Mouse (Mus musculus) embryonic facial prominence, embryonic 15.5 days (tissue): Measurements from ENCODE around the gene Tob2. TPM values are rescaled to one million over a fixed set of nuclear protein-coding genes. Genes with fewer than 3 reads are reported as not detected.
A peak's percentile ranks its signal among the peaks of the same experiment; 100 is the strongest.

Experiments
- ATAC-seq: fragments of 200-750 bp; cut with Nextera tagmentation; 2 replicates; pipeline ENCODE4 v1.8.0; 2017; ENCODE audit warnings: low read depth, moderate TSS enrichment; ENCODE audit not compliant: insufficient number of reproducible peaks, low FRiP score, low TSS enrichment
- H3K27ac ChIP-seq: fragments of 300-500 bp; sonication (generic); replicated peaks from 2 replicates; pipeline ENCODE4 v1.5.1; 2015; ENCODE audit warnings: mild to moderate bottlenecking, inconsistent platforms
- H3K27me3 ChIP-seq: fragments of 300-500 bp; sonication (generic); 2 replicates; pipeline ENCODE4 v1.6.1; 2015; ENCODE audit warnings: inconsistent platforms
- H3K36me3 ChIP-seq: fragments of 300-500 bp; sonication (generic); 2 replicates; pipeline ENCODE4 v1.6.1; 2015; ENCODE audit warnings: mild to moderate bottlenecking, inconsistent platforms
- H3K4me1 ChIP-seq: fragments of 300-500 bp; sonication (generic); 2 replicates; pipeline ENCODE4 v1.6.1; 2015; ENCODE audit warnings: inconsistent platforms
- H3K4me2 ChIP-seq: fragments of 300-500 bp; sonication (generic); replicated peaks from 2 replicates; pipeline ENCODE4 v1.6.1; 2015; ENCODE audit warnings: mild to moderate bottlenecking, inconsistent platforms
- H3K4me3 ChIP-seq: fragments of 300-500 bp; sonication (generic); replicated peaks from 2 replicates; pipeline ENCODE4 v1.5.1; 2015; ENCODE audit warnings: mild to moderate bottlenecking, inconsistent platforms
- H3K9ac ChIP-seq: fragments of 300-500 bp; sonication (generic); 2 replicates; pipeline ENCODE4 v1.6.1; 2015; ENCODE audit warnings: inconsistent platforms
- H3K9me3 ChIP-seq: fragments of 300-500 bp; sonication (generic); replicated peaks from 2 replicates; pipeline ENCODE4 v1.6.1; 2016; ENCODE audit warnings: inconsistent platforms
- WGBS: fragments of 180-500 bp; shearing (Covaris S2); methylation state at CpG from one replicate; pipeline ENCODE4 v1.1.7; 2015; 5-methylcytosine and 5-hydroxymethylcytosine counted together
- polyA plus RNA-seq: library from polyadenylated mRNA; unstranded; fragments of >200 nt; fragmentation: Nextera tagmentation; extraction: Ambion mirVana; gene quantifications from 2 replicates; pipeline ENCODE4 v1.2.1, GENCODE M21; 2015

Tob2 gene
- polyA plus RNA-seq, 1 experiment from 2014 or later: 33.8 TPM

- peaks cover 65% of the 10 kb centered on the region for H3K4me1 ChIP-seq
- 62% methylated on average over 2 of the region's 2 CpGs for WGBS
- no peak overlapping the region for H3K4me2 ChIP-seq
Observed at GRCm38 (mm10) chr15:81808799-81809198, 49.8 kb downstream of the Tob2 start.

GRCm38 (mm10) chr15:81806621-81807404 lies 51.8 kb downstream of the Tob2 start:
- no peak for ATAC-seq
- Histone ChIP-seq H3K4me2 (no peak overlapping the region), H3K36me3 (no peaks in the 10 kb centered on the region), H3K4me1 (peaks cover 66% of the 10 kb centered on the region), H3K27me3 (no peaks in the 10 kb centered on the region), H3K4me3 (no peak overlapping the region), H3K9ac (no peak overlapping the region), H3K9me3 (no peaks in the 10 kb centered on the region), H3K27ac (no peak overlapping the region)
- WGBS: 71% methylated on average over 4 of the region's 4 CpGs

More at GRCm38 (mm10) chr15:81808799-81809198, 49.8 kb downstream of the Tob2 start:
- no peaks in the 10 kb centered on the region for H3K27me3 ChIP-seq
- no peak overlapping the region for H3K9ac ChIP-seq
- no peaks in the 10 kb centered on the region for H3K9me3 ChIP-seq
- H3K4me3 ChIP-seq: no peak overlapping the region
- 0 out of 2 replicates have a peak overlapping the region, but pooled peaks have one; percentile 97 for H3K27ac ChIP-seq
- no peak for ATAC-seq
- H3K36me3 ChIP-seq: no peaks in the 10 kb centered on the region

DNA sequence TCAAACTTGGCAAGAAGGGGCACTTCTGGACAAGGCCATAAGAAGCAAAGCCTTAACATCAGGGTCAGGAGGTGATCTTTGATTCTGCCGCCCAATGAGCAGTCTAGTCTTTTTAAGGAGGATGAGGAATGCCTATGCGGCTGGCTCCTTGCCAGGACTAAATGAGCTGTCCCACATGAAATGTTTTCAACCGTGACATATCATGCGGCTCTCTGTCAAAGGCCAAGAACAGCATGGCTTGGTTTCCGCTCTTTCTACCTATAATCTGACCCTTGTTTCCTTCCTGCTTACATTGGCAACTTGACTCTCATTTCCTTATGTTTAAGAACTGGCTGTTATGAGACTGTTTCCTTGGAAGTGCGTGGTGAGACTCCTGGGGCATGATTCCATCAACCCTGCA lies 53.0 kb downstream of the Tob2 start:
- no peak overlapping the region for H3K4me2 ChIP-seq
- no peaks in the 10 kb centered on the region for H3K36me3 ChIP-seq
- 30% methylated on average over 6 of the region's 6 CpGs for WGBS
- H3K27me3 ChIP-seq: no peaks in the 10 kb centered on the region
- no peak overlapping the region for H3K4me3 ChIP-seq
- peak overlapping the region; percentile 84 for H3K27ac ChIP-seq
- H3K4me1 ChIP-seq: peaks cover 65% of the 10 kb centered on the region
- H3K9ac ChIP-seq: no peak overlapping the region
- no peak for ATAC-seq
- H3K9me3 ChIP-seq: no peaks in the 10 kb centered on the region

DNA sequence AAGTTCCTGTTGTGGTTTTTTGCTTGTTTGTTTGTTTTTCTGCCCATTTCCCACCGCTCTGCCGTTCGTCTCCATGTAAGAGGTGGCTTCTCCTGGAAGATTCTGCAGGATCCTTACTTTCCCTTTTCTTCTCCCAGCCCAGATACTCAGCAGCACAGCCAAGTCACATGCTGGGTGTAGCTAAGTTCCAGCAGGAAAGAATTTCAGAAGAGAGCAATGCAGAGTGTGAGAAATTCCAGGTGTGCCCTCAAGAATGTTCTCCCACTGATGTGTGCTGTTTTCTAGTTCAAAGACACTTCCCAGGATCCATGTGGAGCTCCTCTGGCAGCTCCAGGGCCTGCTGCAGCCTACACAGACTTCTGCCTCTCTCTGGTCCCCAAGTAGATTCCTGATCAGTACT lies 53.7 kb downstream of the Tob2 start:
- no peak overlapping the region for H3K4me3 ChIP-seq
- H3K4me2 ChIP-seq: no peak overlapping the region
- peaks cover 61% of the 10 kb centered on the region for H3K4me1 ChIP-seq
- H3K36me3 ChIP-seq: no peaks in the 10 kb centered on the region
- H3K27me3 ChIP-seq: no peaks in the 10 kb centered on the region
- no peak overlapping the region for H3K9ac ChIP-seq
- WGBS: 59% methylated on average over 3 of the region's 3 CpGs
- ATAC-seq: no peak
- H3K27ac ChIP-seq: peak overlapping the region; percentile 84
- no peaks in the 10 kb centered on the region for H3K9me3 ChIP-seq

DNA sequence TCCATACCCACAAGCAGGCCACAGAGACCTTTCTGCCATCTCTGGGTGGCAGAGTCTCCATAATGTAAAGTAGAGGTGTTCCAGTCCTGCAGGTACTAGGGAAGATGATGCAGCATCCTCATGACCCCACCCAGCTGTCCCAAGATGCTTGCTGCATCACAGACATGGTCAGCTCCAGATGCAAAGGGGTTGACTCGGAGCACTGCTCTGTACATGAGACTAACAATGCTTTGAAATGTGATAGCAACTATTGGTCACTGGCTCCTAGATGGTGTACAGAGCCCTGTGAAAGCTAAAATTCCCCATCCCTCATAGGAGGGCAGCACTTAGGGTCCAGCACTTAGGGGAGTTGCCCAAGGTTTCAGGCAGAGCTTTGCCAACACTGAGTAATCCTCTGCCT lies 54.4 kb downstream of the Tob2 start:
- no peak overlapping the region for H3K9ac ChIP-seq
- H3K4me1 ChIP-seq: peaks cover 53% of the 10 kb centered on the region
- no peak for ATAC-seq
- no peaks in the 10 kb centered on the region for H3K27me3 ChIP-seq
- peak overlapping the region; percentile 84; the same call in 1 of the 2 replicates for H3K27ac ChIP-seq
- 44% methylated on average over 1 of the region's 1 CpGs for WGBS
- H3K4me3 ChIP-seq: no peak overlapping the region
- H3K9me3 ChIP-seq: no peaks in the 10 kb centered on the region
- H3K4me2 ChIP-seq: peak overlapping the region; percentile 71
- no peaks in the 10 kb centered on the region for H3K36me3 ChIP-seq

DNA sequence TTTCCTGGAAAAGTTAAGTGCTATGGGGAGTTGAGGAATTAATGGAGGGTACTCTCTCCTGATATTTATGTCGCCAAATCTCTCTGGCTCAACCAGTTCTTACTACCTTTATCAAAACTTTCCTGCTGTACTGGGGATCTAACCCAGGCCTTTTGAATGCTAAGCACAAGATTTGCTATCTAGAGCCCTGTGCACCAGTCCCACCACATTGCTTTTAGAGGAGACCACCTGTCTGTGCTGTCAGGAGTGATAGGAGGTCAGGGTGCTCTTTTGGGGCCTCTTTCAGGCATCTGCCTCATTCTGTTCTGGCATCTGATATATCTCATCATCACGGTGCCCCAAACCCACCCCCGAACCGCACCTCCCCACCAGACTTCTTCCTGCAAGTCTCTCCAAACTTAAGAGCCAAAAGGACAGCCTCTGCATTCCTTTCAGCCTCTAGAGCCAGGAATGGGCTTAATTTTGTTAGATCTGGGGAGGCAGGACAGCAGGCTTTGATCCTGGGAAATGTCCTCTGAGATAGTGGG lies 55.1 kb downstream of the Tob2 start:
- WGBS: 50% methylated on average over 4 of the region's 4 CpGs
- Histone ChIP-seq H3K27me3 (no peaks in the 10 kb centered on the region), H3K9ac (no peak overlapping the region), H3K9me3 (no peaks in the 10 kb centered on the region), H3K4me1 (peaks cover 48% of the 10 kb centered on the region), H3K4me2 (peak overlapping the region; percentile 71), H3K27ac (peak overlapping the region; percentile 84), H3K36me3 (no peaks in the 10 kb centered on the region), H3K4me3 (peak overlapping the region; percentile 42)
- no peak for ATAC-seq

DNA sequence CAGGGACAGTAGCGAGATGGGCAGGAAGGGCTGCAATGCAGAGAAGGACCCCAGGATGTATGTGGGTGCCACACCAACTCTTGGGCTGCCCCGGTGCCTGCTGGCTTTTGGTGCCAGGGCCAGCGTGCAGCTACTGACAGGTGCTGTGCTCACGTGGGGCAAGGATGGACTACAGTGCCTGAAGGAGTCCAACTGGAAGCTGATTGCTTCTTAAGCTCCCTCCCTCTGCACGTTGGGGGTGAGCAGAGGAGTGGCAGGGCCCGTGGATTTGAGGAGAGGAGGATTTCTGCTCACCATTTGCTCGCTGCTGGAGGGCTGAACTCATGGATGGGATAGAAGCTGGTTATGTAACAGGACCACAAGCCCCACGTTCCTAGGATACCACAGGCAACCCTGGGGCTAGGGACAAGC lies 55.6 kb downstream of the Tob2 start:
- no peaks in the 10 kb centered on the region for H3K36me3 ChIP-seq
- H3K4me1 ChIP-seq: peaks cover 48% of the 10 kb centered on the region
- H3K9me3 ChIP-seq: no peaks in the 10 kb centered on the region
- H3K27me3 ChIP-seq: no peaks in the 10 kb centered on the region
- peak overlapping the region; percentile 84 for H3K27ac ChIP-seq
- H3K4me3 ChIP-seq: peak overlapping the region; percentile 42
- peak overlapping the region; percentile 71 for H3K4me2 ChIP-seq
- WGBS: 17% methylated on average over 8 of the region's 8 CpGs
- H3K9ac ChIP-seq: peak overlapping the region; percentile 35
- ATAC-seq: peak; percentile 47

- no peaks in the 10 kb centered on the region for H3K9me3 ChIP-seq
- H3K27ac ChIP-seq: peak within 1 kb of the TSS; percentile 84
- peak within 1 kb of the TSS; percentile 42 for H3K4me3 ChIP-seq
- WGBS: 19% methylated on average over 19 of the region's 19 CpGs
- H3K9ac ChIP-seq: peak within 1 kb of the TSS; percentile 35
- H3K27me3 ChIP-seq: no peaks in the 10 kb centered on the region
- ATAC-seq: peak; percentile 95
- H3K4me1 ChIP-seq: peaks cover 48% of the 10 kb centered on the region
- H3K4me2 ChIP-seq: peak within 1 kb of the TSS; percentile 71
- no peaks in the 10 kb centered on the region for H3K36me3 ChIP-seq
Observed at GRCm38 (mm10) chr15:81802001-81802890, 56.4 kb downstream of the Tob2 start, which contains the start of gene Tef. Gene Tef (plus strand): TSS chr15:81802421.

DNA sequence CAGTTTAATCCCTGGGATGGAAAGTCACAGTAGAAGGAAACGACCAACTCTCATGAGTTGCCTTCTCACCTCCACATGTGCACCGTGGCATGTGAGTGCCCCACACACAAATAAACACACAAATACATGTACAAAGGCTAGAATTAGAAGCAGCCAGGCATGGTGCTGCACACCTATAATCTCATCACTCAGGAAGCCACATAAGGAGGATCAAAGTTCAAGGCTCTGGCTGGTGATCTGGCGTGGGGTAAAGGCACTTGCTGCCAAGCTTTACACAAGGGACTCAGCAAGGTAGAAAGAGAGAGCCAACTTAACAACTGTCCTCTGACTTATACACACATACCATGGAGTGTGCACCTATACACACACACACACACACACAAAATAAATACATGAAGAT lies 58.2 kb downstream of the Tob2 start:
- no peaks in the 10 kb centered on the region for H3K9me3 ChIP-seq
- no peaks in the 10 kb centered on the region for H3K36me3 ChIP-seq
- H3K4me2 ChIP-seq: no peak overlapping the region
- H3K4me3 ChIP-seq: no peak overlapping the region
- peaks cover 40% of the 10 kb centered on the region for H3K4me1 ChIP-seq
- no peak overlapping the region for H3K9ac ChIP-seq
- 72% methylated on average over 3 of the region's 3 CpGs for WGBS
- no peak for ATAC-seq
- H3K27me3 ChIP-seq: no peaks in the 10 kb centered on the region
- H3K27ac ChIP-seq: no peak overlapping the region

GRCm38 (mm10) chr15:81798421-81798820 lies 60.2 kb downstream of the Tob2 start:
- ATAC-seq: no peak
- peaks cover 20% of the 10 kb centered on the region for H3K4me1 ChIP-seq

More at GRCm38 (mm10) chr15:81798421-81798820, 60.2 kb downstream of the Tob2 start:
- WGBS: 87% methylated on average over 4 of the region's 4 CpGs
- H3K27me3 ChIP-seq: no peaks in the 10 kb centered on the region
- H3K4me2 ChIP-seq: no peak overlapping the region
- no peaks in the 10 kb centered on the region for H3K9me3 ChIP-seq
- H3K27ac ChIP-seq: no peak overlapping the region
- H3K36me3 ChIP-seq: peaks cover 13% of the 10 kb centered on the region
- H3K9ac ChIP-seq: no peak overlapping the region
- H3K4me3 ChIP-seq: no peak overlapping the region
